Mouse (Mus musculus): ENCODE measurements around the gene Trim13. TPM values are rescaled to one million over a fixed set of nuclear protein-coding genes. Genes with fewer than 3 reads are reported as not detected.
"Not testable (repeated sequence)": the region's sequence is repeated elsewhere in the genome, so short reads cannot be mapped to it uniquely, and the experiment has no call there.

Gene Trim13
- polyA plus RNA-seq, 1 experiment, result 6.7 TPM

DNA sequence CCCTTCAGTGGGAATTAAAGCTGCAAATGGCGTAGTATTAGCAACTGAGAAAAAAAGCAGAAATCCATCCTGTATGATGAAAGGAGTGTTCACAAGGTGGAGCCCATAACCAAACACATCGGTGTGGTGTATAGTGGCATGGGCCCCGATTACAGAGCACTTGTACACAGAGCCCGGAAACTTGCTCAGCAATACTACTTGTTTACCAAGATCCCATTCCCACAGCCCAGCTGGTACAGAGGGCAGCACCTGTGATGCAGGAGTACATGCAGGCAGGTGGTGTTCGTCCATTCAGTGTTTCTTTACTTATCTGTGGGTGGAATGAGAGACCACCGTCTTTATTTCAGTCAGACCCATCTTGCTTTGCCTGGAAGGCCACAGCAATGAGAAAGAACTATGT is 39.1 kb upstream of the Trim13 start:
- H3K36me3 ChIP-seq (ENCODE audit: control insufficient read depth, insufficient read depth), result no peaks in the 10 kb centered on the region
- no peaks in the 10 kb centered on the region for H3K79me2 ChIP-seq (ENCODE audit: control insufficient read depth, insufficient read depth)
- no peak overlapping the region for H3K4me2 ChIP-seq (ENCODE audit: low read depth)
- TF ChIP-seq TCF12 (IDR thresholded peaks at IDR 0.05; ENCODE audit: insufficient read depth, poor library complexity, severe bottlenecking), result no peak
- no peak for TF ChIP-seq REST (IDR thresholded peaks at IDR 0.05; ENCODE audit: insufficient read depth, insufficient read length)
- TF ChIP-seq USF1 (IDR thresholded peaks at IDR 0.05; ENCODE audit: low read depth), result no peak
- no peak for TF ChIP-seq SRF (IDR thresholded peaks at IDR 0.05; ENCODE audit: control insufficient read depth, insufficient read length, low read depth)
- TF ChIP-seq MAX (IDR thresholded peaks at IDR 0.05; ENCODE audit: low read depth), result no peak
- no peak for TF ChIP-seq CEBPB (IDR thresholded peaks at IDR 0.05; ENCODE audit: insufficient read depth, poor library complexity, severe bottlenecking)
- TF ChIP-seq MYOD1 (IDR thresholded peaks at IDR 0.05; ENCODE audit: control insufficient read depth in 1 of 3, insufficient read length in 2 of 3, low read depth in 2 of 3), result no peak
- no peak for TF ChIP-seq POLR2A (IDR thresholded peaks at IDR 0.05; ENCODE audit: insufficient read length, low read depth)
- TF ChIP-seq POLR2AphosphoS2 (IDR thresholded peaks at IDR 0.05; ENCODE audit: insufficient read length, low read depth), result no peak
- no peak for TF ChIP-seq E2F4 (IDR thresholded peaks at IDR 0.05; ENCODE audit: insufficient read depth)
- TF ChIP-seq TCF3 (IDR thresholded peaks at IDR 0.05; ENCODE audit: insufficient read length, low read depth), result no peak
- TF ChIP-seq MYOG (IDR thresholded peaks at IDR 0.05; ENCODE audit: control insufficient read depth in 1 of 3, insufficient read depth in 1 of 3, insufficient read length in 2 of 3, low read depth in 2 of 3), result no peak
- H3K4me3 ChIP-seq, result no peak overlapping the region
- H3K27me3 ChIP-seq (ENCODE audit: control insufficient read depth, insufficient read depth, insufficient read length), result no peaks in the 10 kb centered on the region
- no peak overlapping the region for H3ac ChIP-seq (ENCODE audit: control insufficient read depth, insufficient read length)

DNA sequence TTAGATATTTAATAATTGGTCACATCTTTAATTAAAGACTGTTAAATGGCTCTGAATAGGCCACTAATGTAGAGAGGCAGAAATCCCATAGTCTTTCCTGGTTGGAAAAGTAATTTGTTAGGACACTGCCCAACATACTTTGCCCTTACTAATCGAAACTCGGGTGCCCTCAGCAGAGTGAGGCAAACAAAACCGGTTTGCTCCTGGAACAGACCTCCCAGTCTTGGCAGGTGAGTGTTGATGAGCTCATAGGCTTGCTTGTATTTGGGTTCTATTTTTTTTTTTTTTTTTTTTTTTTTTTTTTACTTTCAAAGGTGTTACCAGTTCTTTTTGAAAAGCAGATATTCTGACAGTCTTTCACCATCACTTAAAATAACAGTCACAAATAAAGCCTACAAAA is 38.2 kb upstream of the Trim13 start:
- H3K4me3 ChIP-seq, result no peak overlapping the region
- H3K79me2 ChIP-seq (ENCODE audit: control insufficient read depth, insufficient read depth), result no peaks in the 10 kb centered on the region
- no peak overlapping the region for H3K4me2 ChIP-seq (ENCODE audit: low read depth)
- H3ac ChIP-seq (ENCODE audit: control insufficient read depth, insufficient read length), result no peak overlapping the region
- H3K36me3 ChIP-seq (ENCODE audit: control insufficient read depth, insufficient read depth), result no peaks in the 10 kb centered on the region
- no peaks in the 10 kb centered on the region for H3K27me3 ChIP-seq (ENCODE audit: control insufficient read depth, insufficient read depth, insufficient read length)
- TF ChIP-seq POLR2AphosphoS2 (IDR thresholded peaks at IDR 0.05; ENCODE audit: insufficient read length, low read depth) (no peak), TCF3 (IDR thresholded peaks at IDR 0.05; ENCODE audit: insufficient read length, low read depth) (no peak)

DNA sequence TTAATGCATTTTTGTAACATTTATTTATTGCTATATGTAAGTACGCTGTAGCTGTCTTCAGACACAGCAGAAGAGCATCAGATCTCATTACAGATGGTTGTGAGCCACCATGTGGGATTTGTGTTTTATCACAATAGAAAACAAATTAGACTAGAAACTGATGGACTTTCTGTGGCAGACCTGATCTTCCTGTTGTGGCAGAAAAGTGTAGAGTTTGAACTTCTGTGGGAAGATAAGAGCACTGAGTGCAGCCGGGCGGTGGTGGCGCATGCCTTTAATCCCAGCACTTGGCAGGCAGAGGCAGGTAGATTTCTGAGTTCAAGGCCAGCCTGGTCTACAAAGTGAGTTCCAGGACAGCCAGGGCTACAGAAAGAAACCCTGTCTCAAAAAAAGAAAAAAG is 31.8 kb upstream of the Trim13 start:
- not testable (repeated sequence) for H3K79me2 ChIP-seq (ENCODE audit: control insufficient read depth, insufficient read depth); H3K36me3 ChIP-seq (ENCODE audit: control insufficient read depth, insufficient read depth); H3K27me3 ChIP-seq (ENCODE audit: control insufficient read depth, insufficient read depth, insufficient read length); H3K4me2 ChIP-seq (ENCODE audit: low read depth); H3ac ChIP-seq (ENCODE audit: control insufficient read depth, insufficient read length); H3K4me3 ChIP-seq

DNA sequence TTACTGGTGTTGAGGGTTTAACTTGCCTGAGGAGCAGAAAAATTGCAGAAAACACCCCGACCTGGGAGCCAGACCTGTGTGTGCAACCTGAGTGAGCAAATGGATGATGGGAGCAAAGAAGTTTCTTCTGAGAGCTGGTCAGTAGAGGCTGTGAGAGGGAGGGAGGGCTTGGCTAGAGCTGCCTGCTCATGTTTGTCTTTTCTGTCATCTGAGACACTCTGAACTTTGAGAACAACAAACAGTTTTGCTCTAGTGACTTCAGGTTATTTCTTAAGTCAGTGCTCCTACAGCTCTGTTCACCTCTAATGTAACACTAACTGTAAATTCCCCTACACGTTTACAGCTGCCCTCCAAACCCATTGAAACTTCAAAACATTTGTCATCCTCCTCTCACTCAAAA is 28.7 kb upstream of the Trim13 start:
- TF ChIP-seq POLR2AphosphoS2 (IDR thresholded peaks at IDR 0.05; ENCODE audit: insufficient read length, low read depth), result no peak
- TF ChIP-seq REST (IDR thresholded peaks at IDR 0.05; ENCODE audit: insufficient read depth, insufficient read length), result no peak
- TF ChIP-seq E2F4 (IDR thresholded peaks at IDR 0.05; ENCODE audit: insufficient read depth), result no peak
- TF ChIP-seq SRF (IDR thresholded peaks at IDR 0.05; ENCODE audit: control insufficient read depth, insufficient read length, low read depth), result no peak
- no peak for TF ChIP-seq POLR2A (IDR thresholded peaks at IDR 0.05; ENCODE audit: insufficient read length, low read depth)
- TF ChIP-seq TCF12 (IDR thresholded peaks at IDR 0.05; ENCODE audit: insufficient read depth, poor library complexity, severe bottlenecking), result no peak
- TF ChIP-seq USF1 (IDR thresholded peaks at IDR 0.05; ENCODE audit: low read depth), result no peak
- no peak for TF ChIP-seq MYOG (IDR thresholded peaks at IDR 0.05; ENCODE audit: control insufficient read depth in 1 of 3, insufficient read depth in 1 of 3, insufficient read length in 2 of 3, low read depth in 2 of 3)
- no peak for TF ChIP-seq MYOD1 (IDR thresholded peaks at IDR 0.05; ENCODE audit: control insufficient read depth in 1 of 3, insufficient read length in 2 of 3, low read depth in 2 of 3)
- no peak for TF ChIP-seq CEBPB (IDR thresholded peaks at IDR 0.05; ENCODE audit: insufficient read depth, poor library complexity, severe bottlenecking)
- TF ChIP-seq MAX (IDR thresholded peaks at IDR 0.05; ENCODE audit: low read depth), result no peak
- no peak for TF ChIP-seq TCF3 (IDR thresholded peaks at IDR 0.05; ENCODE audit: insufficient read length, low read depth)
- no peak overlapping the region for H3K4me3 ChIP-seq

DNA sequence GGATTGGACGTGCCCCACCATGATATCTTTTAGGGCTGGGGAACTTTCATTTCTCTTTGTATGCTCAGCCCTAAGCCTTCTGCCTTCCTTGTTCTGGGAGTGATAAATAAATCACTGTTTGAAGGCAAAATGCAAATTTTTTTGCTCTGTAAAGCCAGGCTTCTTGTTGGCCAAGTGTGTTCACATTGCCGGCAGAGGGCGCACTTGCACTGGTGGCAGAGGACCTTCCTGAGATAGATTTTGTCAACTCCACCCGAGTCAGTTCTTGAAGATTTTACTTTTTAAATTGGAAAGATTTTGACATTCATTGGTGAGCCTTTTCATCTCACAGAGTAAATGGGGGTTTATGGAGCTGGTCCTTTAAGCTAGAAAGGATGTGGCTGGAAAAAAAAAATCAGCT is 26.7 kb upstream of the Trim13 start:
- no peaks in the 10 kb centered on the region for H3K79me2 ChIP-seq (ENCODE audit: control insufficient read depth, insufficient read depth)
- H3K27me3 ChIP-seq (ENCODE audit: control insufficient read depth, insufficient read depth, insufficient read length), result no peaks in the 10 kb centered on the region
- peak overlapping the region; percentile 30 for H3K4me2 ChIP-seq (ENCODE audit: low read depth)
- H3K4me3 ChIP-seq, result no peak overlapping the region
- no peak overlapping the region for H3ac ChIP-seq (ENCODE audit: control insufficient read depth, insufficient read length)
- no peak for TF ChIP-seq E2F4 (IDR thresholded peaks at IDR 0.05; ENCODE audit: insufficient read depth)
- no peak for TF ChIP-seq REST (IDR thresholded peaks at IDR 0.05; ENCODE audit: insufficient read depth, insufficient read length)
- TF ChIP-seq USF1 (IDR thresholded peaks at IDR 0.05; ENCODE audit: low read depth), result no peak
- TF ChIP-seq POLR2A (IDR thresholded peaks at IDR 0.05; ENCODE audit: insufficient read length, low read depth), result no peak
- no peak for TF ChIP-seq SRF (IDR thresholded peaks at IDR 0.05; ENCODE audit: control insufficient read depth, insufficient read length, low read depth)
- TF ChIP-seq TCF3 (IDR thresholded peaks at IDR 0.05; ENCODE audit: insufficient read length, low read depth), result no peak
- TF ChIP-seq CEBPB (IDR thresholded peaks at IDR 0.05; ENCODE audit: insufficient read depth, poor library complexity, severe bottlenecking), result no peak
- no peak for TF ChIP-seq MYOD1 (IDR thresholded peaks at IDR 0.05; ENCODE audit: control insufficient read depth in 1 of 3, insufficient read length in 2 of 3, low read depth in 2 of 3)
- TF ChIP-seq MYOG (IDR thresholded peaks at IDR 0.05; ENCODE audit: control insufficient read depth in 1 of 3, insufficient read depth in 1 of 3, insufficient read length in 2 of 3, low read depth in 2 of 3), result no peak
- no peak for TF ChIP-seq TCF12 (IDR thresholded peaks at IDR 0.05; ENCODE audit: insufficient read depth, poor library complexity, severe bottlenecking)
- no peak for TF ChIP-seq MAX (IDR thresholded peaks at IDR 0.05; ENCODE audit: low read depth)
- TF ChIP-seq POLR2AphosphoS2 (IDR thresholded peaks at IDR 0.05; ENCODE audit: insufficient read length, low read depth), result no peak
- H3K36me3 ChIP-seq (ENCODE audit: control insufficient read depth, insufficient read depth), result no peaks in the 10 kb centered on the region

More for the DNA sequence above, 28.7 kb upstream of the Trim13 start:
- no peaks in the 10 kb centered on the region for H3K79me2 ChIP-seq (ENCODE audit: control insufficient read depth, insufficient read depth)
- H3K36me3 ChIP-seq (ENCODE audit: control insufficient read depth, insufficient read depth), result no peaks in the 10 kb centered on the region
- H3K27me3 ChIP-seq (ENCODE audit: control insufficient read depth, insufficient read depth, insufficient read length), result no peaks in the 10 kb centered on the region
- no peak overlapping the region for H3K4me2 ChIP-seq (ENCODE audit: low read depth)
- no peak overlapping the region for H3ac ChIP-seq (ENCODE audit: control insufficient read depth, insufficient read length)
